Mouse (Mus musculus) urinary bladder, postnatal 36 days (tissue): ENCODE results near the gene Gm30302.
"Not testable (repeated sequence)": the region's sequence is repeated elsewhere in the genome, so short reads cannot be mapped to it uniquely, and the experiment has no call there.

Experiments used
- DNase-seq, 2 experiments: peaks; one replicate each; pipeline ENCODE4 v3.0.0; 2022; ENCODE audit warnings: low spot score in 2 of 2, mixed read lengths in 1 of 2

The Gm30302 gene

DNA sequence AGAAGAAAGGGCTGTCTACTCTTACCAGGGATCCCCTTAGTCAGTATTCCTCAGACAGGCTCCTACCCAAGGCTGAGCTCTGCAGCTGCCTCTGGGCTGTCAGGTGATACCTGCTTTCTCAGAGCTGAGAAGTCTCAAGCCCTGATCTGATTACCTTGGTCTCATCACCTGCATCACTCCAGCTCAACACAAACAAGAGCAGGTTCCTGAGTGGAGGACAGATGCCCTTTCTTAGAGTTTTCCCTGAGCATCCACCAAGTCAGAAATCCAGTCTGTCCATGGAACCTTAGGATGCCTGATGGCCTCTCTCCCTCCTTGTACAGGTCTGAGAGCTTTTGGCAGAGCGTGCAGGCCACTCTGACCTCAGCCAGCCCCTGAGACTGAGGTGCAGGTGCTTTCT is at the start of gene Gm30302:
Gene Gm30302, minus strand, starts transcription at position 101 of the 400 bp plus-strand sequence.
- no peak for DNase-seq

DNA sequence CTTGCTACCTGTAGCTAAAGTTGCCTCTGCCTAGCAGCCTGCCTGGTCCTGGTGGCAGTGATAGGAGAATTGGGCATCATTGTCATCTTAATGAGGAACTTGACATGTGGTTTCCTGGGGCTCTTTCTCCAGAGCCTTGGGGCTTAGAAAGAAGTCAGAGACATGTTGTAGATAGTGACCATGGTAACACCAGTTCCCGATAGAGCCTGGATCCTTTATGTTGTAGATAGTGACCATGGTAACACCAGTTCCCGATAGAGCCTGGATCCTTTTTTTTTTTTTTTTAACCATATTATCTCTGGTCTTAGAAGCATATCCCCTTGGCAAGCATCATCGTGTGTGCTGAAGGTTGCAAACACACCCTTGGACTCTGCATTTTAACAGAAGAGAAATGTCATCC is 48.0 kb upstream of the Gm30302 start:
- DNase-seq: no peak

DNA sequence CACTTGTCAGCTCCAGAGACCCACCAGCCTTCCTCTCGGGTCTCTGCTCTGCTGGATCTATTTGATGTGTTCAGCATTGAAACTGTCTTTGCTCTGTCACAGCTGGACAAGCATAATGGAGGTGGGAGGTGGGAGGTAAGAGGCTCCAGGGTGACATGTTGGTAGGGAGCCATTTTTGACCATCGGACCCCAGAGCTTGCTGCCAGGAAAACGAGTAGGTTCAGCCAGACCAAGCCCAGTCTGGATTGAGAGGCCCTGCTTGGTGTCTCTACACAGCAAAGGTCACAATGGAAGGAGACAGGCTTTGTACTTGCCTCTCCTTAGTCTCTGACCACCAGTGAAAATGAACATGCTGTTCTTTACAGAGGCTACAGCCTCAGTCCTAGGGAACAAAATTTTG is 47.3 kb upstream of the Gm30302 start:
- DNase-seq: no peak

DNA sequence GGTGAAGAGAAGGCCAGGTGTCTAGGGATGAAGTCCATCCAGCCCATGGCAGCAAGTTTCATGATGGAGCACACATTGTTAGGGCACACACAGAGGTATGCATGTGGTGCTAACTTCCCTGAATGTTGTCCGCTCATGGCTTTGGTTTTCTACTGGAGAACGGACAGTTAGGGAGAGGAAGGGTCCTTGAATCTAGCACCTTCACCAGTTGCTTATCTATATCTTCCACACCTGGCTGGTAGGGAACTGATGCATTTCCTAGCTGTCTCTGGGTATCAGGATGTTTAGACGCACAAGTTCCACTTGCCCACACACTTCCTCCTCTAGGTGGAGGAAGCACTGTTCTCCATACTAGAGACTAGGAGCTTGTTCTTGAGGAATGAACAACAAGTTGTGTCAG is 46.9 kb upstream of the Gm30302 start:
- no peak for DNase-seq

DNA sequence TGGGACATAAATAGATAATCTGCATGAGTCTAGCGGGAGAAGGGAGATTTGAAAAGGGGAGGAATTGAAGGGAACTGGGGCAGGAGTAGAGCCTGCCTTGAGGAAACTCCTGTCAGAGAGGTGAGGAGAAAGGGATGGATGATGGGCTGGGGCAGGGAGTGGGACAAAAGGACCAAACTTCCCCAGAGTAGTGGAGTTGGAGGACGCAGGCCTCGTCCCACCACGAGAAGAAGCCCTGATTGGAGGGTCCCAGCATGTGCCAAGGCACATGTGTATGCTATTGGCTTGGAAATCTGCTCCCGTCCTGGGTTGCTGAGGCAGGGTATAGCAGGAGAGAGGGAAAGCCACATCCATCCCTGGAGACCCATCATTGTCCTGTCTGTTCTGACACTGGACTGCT is 45.3 kb upstream of the Gm30302 start:
- no peak for DNase-seq

DNA sequence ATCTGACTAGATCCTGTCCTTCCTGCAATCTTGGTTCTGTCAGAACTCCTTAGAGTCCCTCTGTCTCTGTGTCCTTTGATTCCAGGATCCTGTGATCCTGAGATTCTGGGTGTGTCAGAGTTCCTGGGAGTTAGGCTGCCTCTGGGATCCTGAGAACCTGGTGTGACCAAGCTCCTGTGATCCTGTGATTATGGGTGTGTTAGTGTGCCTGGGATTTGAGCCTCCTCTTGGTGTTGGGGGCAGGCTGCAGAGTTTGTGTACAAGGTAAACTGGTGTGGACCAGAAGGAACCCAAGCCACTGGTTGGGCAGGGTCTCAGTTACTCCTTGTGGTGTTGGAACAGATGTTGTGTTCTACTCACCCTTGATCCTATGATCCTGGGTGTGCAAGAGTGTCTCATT is 42.4 kb upstream of the Gm30302 start:
- no peak for DNase-seq

DNA sequence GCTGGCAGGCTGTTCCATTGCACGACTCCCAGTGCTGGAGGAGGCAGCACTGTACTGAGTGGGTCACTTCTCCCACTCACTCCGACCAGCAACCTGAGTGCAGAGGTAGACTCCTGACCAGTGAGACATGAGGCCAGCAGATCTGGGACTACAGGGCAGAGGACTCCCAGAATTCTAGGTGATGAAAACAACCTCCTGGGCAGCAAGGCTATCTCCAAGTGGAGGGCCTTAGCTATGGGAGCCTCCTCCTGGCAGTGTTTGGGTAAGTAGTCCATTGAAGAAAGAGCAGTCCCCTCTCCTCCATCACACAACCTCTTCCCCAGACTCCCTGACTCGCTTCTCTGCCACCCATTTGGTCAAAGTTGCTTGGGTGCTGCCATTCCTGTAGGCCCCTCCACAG is 31.6 kb upstream of the Gm30302 start:
- DNase-seq: no peak

DNA sequence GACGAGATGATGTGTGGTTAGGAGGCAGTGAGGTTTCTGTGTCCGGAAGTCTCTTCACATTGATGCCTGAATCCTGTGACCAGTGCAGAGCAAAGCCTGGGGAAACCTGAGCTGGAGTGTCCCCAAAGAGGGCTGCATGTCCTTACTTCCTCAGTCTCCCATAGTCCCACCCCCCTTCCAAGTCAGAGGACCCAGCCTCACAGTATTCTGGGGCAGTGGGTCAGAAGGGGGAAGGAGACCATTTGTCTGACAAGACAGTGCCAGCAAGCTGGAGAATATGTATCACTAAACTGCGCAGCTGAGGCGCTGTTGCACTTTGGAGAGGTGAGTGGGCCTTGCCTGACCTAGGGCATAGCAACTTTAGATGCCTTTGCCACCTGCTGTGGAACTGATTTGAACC is 26.5 kb upstream of the Gm30302 start:
- no peak for DNase-seq

DNA sequence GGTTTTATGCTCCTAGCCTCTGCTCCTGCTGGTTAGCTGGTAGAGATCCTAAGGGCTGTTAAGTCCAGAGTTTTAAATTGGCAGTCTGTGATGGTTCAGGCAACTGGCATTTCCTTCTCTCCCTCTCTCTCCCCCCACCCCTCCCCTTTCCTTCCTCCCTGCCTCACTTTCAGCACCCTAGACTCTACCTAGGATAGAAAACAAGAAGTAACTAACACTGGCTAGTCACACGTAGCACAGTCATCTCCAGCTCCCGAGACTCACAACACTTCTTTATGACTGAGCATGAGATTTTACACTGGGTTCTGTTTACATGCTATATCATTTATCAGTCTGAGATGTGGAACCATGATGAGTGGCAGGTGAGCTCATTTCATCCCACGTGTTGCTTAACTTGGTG is 16.2 kb upstream of the Gm30302 start:
- DNase-seq: no peak

DNA sequence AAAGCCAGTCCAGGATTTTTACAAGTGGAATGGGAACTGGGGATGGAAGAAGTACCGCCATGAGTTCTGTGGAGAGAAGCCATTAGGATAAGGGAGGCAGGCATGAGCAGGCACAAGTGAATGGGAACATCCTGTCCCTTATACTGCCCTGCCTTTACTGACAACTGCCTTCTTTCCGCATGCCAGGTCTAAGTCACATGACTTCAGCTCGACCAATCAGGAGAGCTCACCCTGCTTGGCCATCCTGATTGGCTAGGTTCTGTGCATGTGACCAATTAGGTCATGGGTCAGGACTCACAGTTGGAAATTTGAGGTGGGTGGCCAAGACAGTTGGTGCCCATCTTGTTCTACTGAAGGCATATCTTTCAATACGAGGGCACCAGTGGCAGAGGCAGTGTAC is 15.6 kb upstream of the Gm30302 start:
- no peak for DNase-seq

DNA sequence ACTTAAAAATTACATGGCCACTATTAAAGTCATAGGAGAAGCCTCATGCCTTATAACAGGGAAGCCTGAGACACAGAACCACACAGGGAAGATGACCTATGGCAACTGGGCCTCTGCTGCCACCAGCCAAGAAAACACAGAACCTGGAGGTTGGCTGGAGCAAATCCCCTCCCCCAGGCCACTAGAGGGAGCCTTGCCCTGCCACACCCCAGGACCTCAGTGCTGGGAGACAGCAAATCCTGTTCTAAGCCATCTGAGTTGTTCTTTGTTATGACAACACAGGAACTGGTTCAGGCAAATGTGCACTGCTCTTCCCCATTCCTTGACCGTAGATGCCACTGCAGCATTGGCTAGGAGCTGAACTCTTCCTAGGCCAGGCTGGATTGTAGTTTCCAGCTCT is 8.3 kb upstream of the Gm30302 start:
- no peak for DNase-seq

DNA sequence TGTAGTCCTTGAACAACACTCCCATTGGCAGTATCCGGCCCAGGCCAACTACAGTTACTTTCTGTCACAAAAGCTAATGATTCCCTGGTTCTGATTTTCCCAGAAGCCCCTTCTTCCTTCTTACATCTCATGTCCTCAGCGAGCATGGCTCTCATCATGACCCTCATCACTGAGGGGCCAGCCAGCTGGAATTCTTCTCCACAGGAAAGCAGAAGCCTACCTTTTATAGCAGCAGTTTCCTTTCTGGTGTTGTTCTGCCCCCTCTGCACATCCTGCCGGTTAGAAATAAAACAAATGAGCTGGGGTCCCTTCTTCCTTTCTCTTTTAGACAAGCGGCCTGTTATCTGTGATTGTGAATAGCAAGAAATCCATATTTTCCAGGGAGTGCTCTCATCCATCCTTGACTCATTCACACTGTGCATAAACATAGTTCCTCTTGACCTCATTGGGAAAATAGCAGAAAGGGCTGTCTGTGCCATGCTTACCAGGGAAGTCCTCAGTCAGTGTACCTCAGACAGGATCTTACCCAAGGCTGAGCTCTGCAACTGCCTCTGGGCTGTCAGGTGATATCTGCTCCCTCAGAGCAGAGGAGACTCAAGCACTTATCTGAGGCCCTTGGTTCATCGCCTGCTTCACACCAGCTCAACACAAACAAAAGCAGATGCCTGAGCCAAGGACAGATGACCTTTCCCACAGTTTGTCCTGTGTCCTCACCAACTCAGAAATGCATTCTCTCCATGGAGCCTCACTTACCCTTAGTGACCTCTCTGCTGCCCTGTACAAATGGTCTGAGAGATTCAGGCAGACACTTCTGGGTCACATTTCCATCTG is 10.0 kb downstream of the Gm30302 start:
- no peak for DNase-seq

DNA sequence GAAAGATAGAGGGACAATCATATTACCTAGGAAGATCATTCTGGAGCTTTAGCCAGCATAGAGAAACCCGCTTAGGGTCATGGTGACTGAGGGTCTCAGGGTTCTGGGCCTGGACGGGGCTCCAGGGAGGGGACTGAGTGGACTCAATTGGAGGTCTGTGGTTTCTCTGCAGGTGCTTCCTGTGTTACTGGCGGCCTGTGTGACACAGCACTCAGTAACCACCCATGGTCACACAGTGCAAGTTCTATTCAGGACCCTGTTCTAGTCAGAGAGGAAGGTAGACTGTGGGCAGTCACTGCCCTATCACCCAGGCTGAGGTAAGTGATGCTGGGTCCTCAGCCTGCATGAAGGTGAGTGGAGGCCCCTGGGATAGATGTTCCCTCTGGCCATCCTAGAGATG is 14.9 kb downstream of the Gm30302 start:
- DNase-seq: no peak

DNA sequence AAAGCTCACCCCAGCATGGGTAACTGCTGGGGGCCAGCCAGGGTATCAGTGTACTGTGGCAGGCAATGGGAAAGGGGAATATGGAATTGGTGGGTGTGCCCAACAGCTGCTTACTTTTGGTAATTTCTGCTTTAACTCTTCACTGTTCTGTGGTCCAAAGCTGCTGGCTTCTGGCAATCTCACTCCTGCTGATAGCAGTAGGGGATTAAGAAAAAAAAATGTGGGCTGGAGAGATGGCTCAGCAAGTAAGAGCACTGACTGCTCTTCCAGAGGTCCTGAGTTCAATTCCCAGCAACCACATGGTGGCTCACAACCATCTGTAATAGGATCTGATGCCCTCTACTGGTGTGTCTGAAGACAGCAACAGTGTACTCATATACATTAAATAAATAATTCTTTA is 27.3 kb downstream of the Gm30302 start:
- not testable (repeated sequence) for DNase-seq

DNA sequence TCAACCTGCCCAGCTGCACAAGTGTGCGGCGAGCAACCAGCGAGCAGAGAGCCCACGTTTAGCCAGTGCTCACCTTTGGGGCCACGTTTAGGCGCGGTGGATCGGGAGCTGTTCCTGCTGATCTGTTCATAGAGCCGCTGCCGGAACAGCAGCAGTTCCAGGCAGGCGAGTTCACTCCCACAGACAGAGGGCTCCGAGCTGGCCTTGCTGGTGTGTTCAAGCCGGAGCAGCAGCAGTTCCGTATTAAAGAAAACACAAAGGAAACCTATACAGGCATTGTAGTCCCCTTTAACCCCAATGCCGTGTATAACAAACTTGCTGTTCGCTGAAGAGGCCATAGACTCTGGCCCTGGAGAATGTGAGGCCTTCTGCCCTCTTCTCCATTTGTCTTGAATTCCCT is 29.7 kb downstream of the Gm30302 start:
- no peak for DNase-seq

DNA sequence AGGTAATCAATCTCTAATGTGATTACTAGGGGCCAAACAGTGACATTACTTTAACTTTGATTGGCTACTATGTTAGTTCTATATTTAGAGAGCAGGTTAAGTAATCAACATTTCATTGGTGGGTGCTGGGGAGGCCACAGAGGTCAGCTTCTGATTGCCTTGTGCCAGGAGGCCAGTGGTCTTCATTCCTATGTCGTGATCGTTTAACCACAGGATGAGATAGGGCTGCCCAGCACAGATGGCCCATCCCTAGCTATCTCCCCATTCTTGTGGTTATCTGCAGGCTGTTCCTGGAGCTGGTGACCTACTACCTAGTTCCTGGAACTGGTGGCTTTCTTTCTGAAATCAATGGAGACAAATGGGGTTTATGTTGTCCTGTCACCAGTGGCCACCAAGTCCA is 30.8 kb downstream of the Gm30302 start:
- no peak for DNase-seq

DNA sequence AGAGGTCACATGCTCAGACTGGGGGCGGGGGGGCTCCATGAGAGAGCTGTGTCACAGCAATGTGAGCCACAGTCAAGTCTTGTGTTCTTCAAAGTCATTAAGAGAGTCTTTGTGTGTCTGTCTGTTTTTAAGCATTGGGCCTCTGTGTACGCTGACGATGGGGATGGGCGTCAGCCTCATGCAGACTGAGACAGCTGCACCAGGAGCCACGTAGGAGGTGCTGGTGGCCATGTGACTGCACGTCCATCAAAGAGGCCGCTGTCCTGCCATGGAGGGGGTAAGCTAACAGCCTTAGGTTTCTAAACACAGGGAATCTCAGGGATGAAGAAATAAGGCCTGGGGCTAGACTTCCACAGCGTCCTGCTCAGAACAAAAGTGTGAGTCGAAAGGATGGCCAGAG is 32.5 kb downstream of the Gm30302 start:
- DNase-seq: no peak

DNA sequence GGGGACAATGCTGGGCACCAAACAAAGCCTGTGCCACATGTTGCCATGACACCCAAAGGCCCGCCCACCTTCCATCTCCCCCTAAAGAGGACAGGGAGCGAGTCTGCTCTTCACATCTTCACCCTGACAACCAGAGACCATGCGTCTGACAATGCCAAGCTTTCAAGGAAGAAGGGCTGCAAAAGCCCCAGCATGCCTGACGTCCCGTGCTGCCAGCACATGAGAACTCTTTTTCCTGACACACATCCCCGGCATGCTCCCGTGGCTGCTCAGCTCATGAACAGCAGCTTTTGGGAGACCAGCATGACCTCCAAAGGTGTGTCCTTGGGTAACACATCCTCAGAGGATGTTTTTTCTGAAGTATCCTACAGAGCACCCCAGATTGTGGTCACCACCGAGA is 33.5 kb downstream of the Gm30302 start:
- DNase-seq: no peak

DNA sequence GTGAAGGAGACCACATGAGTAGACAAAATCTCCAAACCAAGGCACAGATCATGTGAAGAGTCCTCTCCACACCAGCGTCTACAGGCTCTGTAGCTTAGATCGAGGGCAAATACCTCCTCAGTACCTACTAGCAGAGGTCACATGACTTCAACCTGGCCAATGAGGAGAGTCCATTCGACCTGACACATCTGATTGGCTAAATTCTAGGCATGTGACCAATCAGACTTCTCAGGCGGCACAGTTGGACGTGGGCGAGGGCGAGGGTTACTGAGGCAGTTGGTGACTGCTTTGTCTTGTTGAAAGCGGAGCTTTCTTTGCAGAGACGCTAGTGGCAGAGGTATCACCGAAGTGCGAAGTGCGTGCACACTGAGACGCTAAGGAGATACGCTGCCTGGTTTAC is 36.6 kb downstream of the Gm30302 start:
- DNase-seq: no peak

DNA sequence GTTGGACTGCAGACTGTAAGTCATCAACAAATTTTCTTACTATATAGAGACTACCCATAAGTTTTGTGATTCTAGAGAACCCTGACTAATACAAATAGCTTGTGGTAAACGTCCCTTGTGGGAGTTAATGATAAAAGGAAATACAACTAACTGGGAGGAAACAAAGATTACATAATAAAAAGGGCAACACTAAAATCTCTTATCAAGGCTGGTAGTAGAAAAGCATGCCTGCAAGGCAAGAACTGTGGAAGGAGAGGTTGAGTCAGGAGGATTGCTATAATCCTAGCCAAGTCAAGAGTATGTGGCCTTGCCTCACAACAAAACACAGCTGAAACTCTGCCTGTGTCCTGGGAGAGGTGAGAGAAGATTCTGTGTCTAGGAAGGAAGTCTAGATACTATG is 38.1 kb downstream of the Gm30302 start:
- no peak for DNase-seq

DNA sequence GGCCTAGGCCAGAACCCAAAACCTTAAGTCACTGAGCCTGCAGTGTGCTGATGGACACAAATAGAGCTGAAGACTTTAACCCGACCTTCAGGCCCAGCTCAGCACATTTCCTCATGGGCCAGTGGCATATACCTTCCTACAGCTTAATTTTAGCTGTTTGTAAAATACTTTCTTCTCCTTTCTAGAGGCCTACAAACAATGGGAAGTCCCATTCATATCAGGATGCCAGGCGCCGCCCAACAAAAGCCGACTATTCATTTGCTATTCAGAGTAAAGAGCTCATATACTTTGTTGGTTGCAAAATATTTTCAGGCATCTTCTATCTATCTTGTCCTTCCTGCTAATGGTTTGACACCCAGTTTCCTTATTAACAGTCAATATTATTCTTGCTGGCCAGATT is 40.8 kb downstream of the Gm30302 start:
- no peak for DNase-seq

DNA sequence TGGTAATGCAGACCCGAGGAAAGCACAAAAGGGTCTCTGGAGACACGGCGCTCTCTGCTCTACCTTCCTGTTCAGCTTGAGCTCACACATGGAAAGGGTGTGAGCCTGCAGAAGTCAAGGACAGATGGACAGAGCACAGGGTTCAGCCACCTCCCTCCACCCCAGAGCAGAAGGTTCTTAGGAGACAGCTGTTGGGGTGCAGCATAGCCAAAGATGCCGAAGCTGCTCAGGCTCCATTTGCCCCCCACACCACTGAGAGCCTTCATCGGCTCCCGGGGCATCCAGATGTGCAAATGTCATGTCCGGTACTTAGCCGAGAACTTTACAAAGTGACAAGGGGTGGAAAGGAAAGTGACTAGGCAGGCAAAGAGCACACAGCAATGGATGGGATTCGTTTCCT is 42.2 kb downstream of the Gm30302 start:
- DNase-seq: no peak

DNA sequence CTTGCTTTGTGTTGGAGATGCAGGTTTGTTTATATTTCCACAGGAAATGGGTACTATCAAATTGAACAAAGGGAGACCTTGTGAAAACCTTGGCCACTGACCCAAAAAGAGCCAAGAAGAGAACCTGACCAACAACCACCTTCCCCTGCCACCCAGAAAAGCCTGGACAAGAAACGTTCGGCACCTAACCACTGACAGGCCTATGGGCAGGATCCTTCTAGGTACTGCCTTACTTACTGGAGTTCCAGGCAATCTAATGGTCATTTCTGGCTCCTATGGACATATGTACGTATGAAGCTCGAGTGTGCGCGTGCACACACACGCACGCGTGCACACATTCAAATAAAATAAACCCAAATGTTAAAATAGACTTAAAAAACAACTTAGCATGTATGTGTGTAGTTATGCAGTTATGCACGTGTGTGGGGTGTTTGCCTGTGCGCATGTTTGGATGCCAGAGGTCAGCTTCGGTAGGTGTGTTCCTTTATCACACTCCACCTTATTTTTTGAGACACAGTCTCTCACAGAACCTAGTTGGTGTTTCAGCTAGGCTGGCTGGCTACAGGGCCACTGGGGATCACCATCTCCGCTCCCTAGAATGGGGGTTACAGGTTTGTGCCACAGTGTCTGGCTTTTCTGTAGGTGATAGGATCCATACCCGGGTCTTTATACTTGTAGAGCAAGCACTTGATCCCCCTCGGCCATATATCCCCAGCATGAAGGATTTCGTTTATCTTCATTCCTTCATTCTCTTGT is 57.3 kb downstream of the Gm30302 start:
- DNase-seq: no peak
